Comparison of ENCODE assay signal across 8 mouse cellular contexts in genomic region chr5:137770709-137771108, GRCm38 (mm10). TPM values are rescaled to one million over a fixed set of nuclear protein-coding genes. Genes with fewer than 3 reads are reported as not detected.
A peak's percentile ranks its signal among the peaks of the same experiment; 100 is the strongest.
DNase-seq lines count a peak whose midpoint lies in the region; ATAC-seq lines count a peak whose summit lies in the region.

No protein-coding gene starts in this region.

- no peaks in the 10 kb centered on the region for H3K27me3 ChIP-seq in heart, embryonic 15.5 days
- no peaks in the 10 kb centered on the region for H3K27me3 ChIP-seq in intestine, embryonic 15.5 days (replicated peaks)

- no peaks in the 10 kb centered on the region for H3K9me3 ChIP-seq in heart, embryonic 15.5 days (replicated peaks)
- H3K9me3 ChIP-seq in intestine, embryonic 15.5 days = no peaks in the 10 kb centered on the region

- no peak overlapping the region for H3K9ac ChIP-seq in heart, embryonic 15.5 days
- no peak overlapping the region for H3K9ac ChIP-seq in intestine, embryonic 15.5 days

- H3K4me3 ChIP-seq in heart, embryonic 15.5 days = no peak overlapping the region
- no peak overlapping the region for H3K4me3 ChIP-seq in intestine, embryonic 15.5 days (replicated peaks)

- peaks cover 3% of the 10 kb centered on the region; the same call in 1 of the 2 replicates for H3K4me1 ChIP-seq in heart, embryonic 15.5 days (replicated peaks)
- no peaks in the 10 kb centered on the region for H3K4me1 ChIP-seq in intestine, embryonic 15.5 days (replicated peaks)

- H3K4me2 ChIP-seq in heart, embryonic 15.5 days = no peak overlapping the region
- no peak overlapping the region for H3K4me2 ChIP-seq in intestine, embryonic 15.5 days (replicated peaks)

- no peak for DNase-seq in heart, adult 8-10 months (ENCODE audit: low spot score)
- DNase-seq in CD4-positive, CD25-positive, alpha-beta regulatory T cell, adult 2 months (ENCODE audit: low read depth, low spot score) = peak; percentile 88
- DNase-seq in c-Kit-positive CD71-positive TER-119-negative erythroid progenitor cells, embryonic 14.5 days (ENCODE audit: low read depth) = peak; percentile 74
- DNase-seq in naive thymus-derived CD4-positive, alpha-beta T cell, adult 2 months (ENCODE audit: low read depth) = peak; percentile 88
- DNase-seq in layer of hippocampus, postnatal 25 days (ENCODE audit: extremely low spot score in 1 of 2, low spot score in 1 of 2) = no peak
- DNase-seq in kidney, postnatal 4 days = no peak

- 0 out of 2 replicates have a peak, but pooled peaks have one; percentile 44 for ATAC-seq in heart, embryonic 15.5 days (replicated peaks; ENCODE audit: insufficient number of reproducible peaks, insufficient read depth, low FRiP score, low read depth)
- ATAC-seq in intestine, embryonic 15.5 days = peak; percentile 46; the same call in 1 of the 2 replicates

- 35% methylated on average over 2 of the region's 2 CpGs for WGBS in heart, embryonic 15.5 days
- 47% methylated on average over 2 of the region's 2 CpGs for WGBS in intestine, embryonic 15.5 days

- H3K27ac ChIP-seq in heart, embryonic 15.5 days = no peak overlapping the region
- H3K27ac ChIP-seq in intestine, embryonic 15.5 days = no peak overlapping the region

- H3K36me3 ChIP-seq in heart, embryonic 15.5 days = no peaks in the 10 kb centered on the region
- H3K36me3 ChIP-seq in intestine, embryonic 15.5 days = no peaks in the 10 kb centered on the region

RNA-seq across cellular contexts. Expression of gene Ppp1r35, which starts 7.9 kb away (rescaled TPM):
- 21.1 and 25.5 TPM in 2 replicates for polyA plus RNA-seq in heart, embryonic 15.5 days (2015; fragmentation: Nextera tagmentation; extraction: Ambion mirVana)
- 10 to 100 TPM in 1 of 4 experiments, 1 to 10 TPM in 3; 7.9 to 12.7 (median 8.6) TPM for total RNA-seq in heart, adult 8-10 months (2022)
- 22.3 and 22.7 TPM in 2 replicates for polyA plus RNA-seq in intestine, embryonic 15.5 days (2015; fragmentation: Nextera tagmentation; extraction: Ambion mirVana)
- 10 to 100 TPM; 24.7 to 26.2 TPM for total RNA-seq in layer of hippocampus, postnatal 25 days (2021)

RNA-seq across cellular contexts. Expression of gene Mepce, which starts 16.7 kb away (rescaled TPM):
- 5.3 and 7.6 TPM in 2 replicates for polyA plus RNA-seq in heart, embryonic 15.5 days (2015; fragmentation: Nextera tagmentation; extraction: Ambion mirVana)
- total RNA-seq in heart, adult 8-10 months (2022) = 10 to 100 TPM; 28.9 to 34.2 (median 31.4) TPM
- 8.9 and 9.2 TPM in 2 replicates for polyA plus RNA-seq in intestine, embryonic 15.5 days (2015; fragmentation: Nextera tagmentation; extraction: Ambion mirVana)
- 10 to 100 TPM; 40.1 to 42.8 TPM for total RNA-seq in layer of hippocampus, postnatal 25 days (2021)

RNA-seq across cellular contexts. Expression of gene Zcwpw1, which starts 16.9 kb away (rescaled TPM):
- polyA plus RNA-seq in heart, embryonic 15.5 days (2015; fragmentation: Nextera tagmentation; extraction: Ambion mirVana) = 7.8 and 11.4 TPM in 2 replicates
- total RNA-seq in heart, adult 8-10 months (2022) = under 1 TPM; 0.31 to 0.57 (median 0.54) TPM
- polyA plus RNA-seq in intestine, embryonic 15.5 days (2015; fragmentation: Nextera tagmentation; extraction: Ambion mirVana) = 13.6 and 15.6 TPM in 2 replicates
- 1 to 10 TPM; 6.1 to 6.2 TPM for total RNA-seq in layer of hippocampus, postnatal 25 days (2021)

RNA-seq across cellular contexts. Expression of gene Tsc22d4, which starts 25.2 kb away (rescaled TPM):
- 130 and 164 TPM in 2 replicates for polyA plus RNA-seq in heart, embryonic 15.5 days (2015; fragmentation: Nextera tagmentation; extraction: Ambion mirVana)
- 100 to 1,000 TPM; 237 to 281 (median 242) TPM for total RNA-seq in heart, adult 8-10 months (2022)
- polyA plus RNA-seq in intestine, embryonic 15.5 days (2015; fragmentation: Nextera tagmentation; extraction: Ambion mirVana) = 117 and 118 TPM in 2 replicates
- total RNA-seq in layer of hippocampus, postnatal 25 days (2021) = 100 to 1,000 TPM; 203 to 214 TPM

RNA-seq across cellular contexts. Expression of gene Nyap1, which starts 29.3 kb away (rescaled TPM):
- 1.2 and 1.6 TPM in 2 replicates for polyA plus RNA-seq in heart, embryonic 15.5 days (2015; fragmentation: Nextera tagmentation; extraction: Ambion mirVana)
- total RNA-seq in heart, adult 8-10 months (2022) = under 1 TPM; 0.35 to 0.89 (median 0.81) TPM
- 2.3 and 2.8 TPM in 2 replicates for polyA plus RNA-seq in intestine, embryonic 15.5 days (2015; fragmentation: Nextera tagmentation; extraction: Ambion mirVana)
- total RNA-seq in layer of hippocampus, postnatal 25 days (2021) = 10 to 100 TPM; 63.9 to 65.5 TPM

Comparison
In these comparisons a context has a peak if more than half of its experiments do, and no peak if none do; other contexts are left out.
1. DNase-seq: peak in CD4-positive, CD25-positive, alpha-beta regulatory T cell, adult 2 months (single experiment), c-Kit-positive CD71-positive TER-119-negative erythroid progenitor cells, embryonic 14.5 days (single experiment) and naive thymus-derived CD4-positive, alpha-beta T cell, adult 2 months (single experiment); none in heart, adult 8-10 months (single experiment), layer of hippocampus, postnatal 25 days (0 of 2) and kidney, postnatal 4 days (0 of 2).
2. RNA of gene Zcwpw1, which starts 16.9 kb away (total RNA-seq): 6.1 to 6.2 TPM in layer of hippocampus, postnatal 25 days; 0.31 to 0.57 TPM in heart, adult 8-10 months; every median in the first group is over 4 times any median in the second.